Mouse (Mus musculus) neural tube, embryonic 14.5 days (tissue): ENCODE measurements at regions not wholly inside any gene's neighbourhood (a gene's known extent, or its start where the extent isn't known, plus 50 kb on each side); places are given as distances from the start of the nearest gene placed in this dataset.

Experiments
- ATAC-seq: fragments of 200-750 bp; cut with Nextera tagmentation; 2 replicates; pipeline ENCODE4 v1.8.0; 2017; ENCODE audit warnings: low read depth, mild to moderate bottlenecking, moderate TSS enrichment, moderate library complexity
- H3K27ac ChIP-seq: fragments of 300-500 bp; sonication (generic); 2 replicates; pipeline ENCODE4 v1.5.1; 2014; ENCODE audit warnings: low read depth, mild to moderate bottlenecking, control low read depth, low read length, moderate library complexity, mixed read lengths
- H3K27me3 ChIP-seq: fragments of 300-500 bp; sonication (generic); 2 replicates; pipeline ENCODE4 v1.6.1; 2014; ENCODE audit warnings: low read length; ENCODE audit not compliant: control insufficient read depth, insufficient read depth
- H3K36me3 ChIP-seq: fragments of 300-500 bp; sonication (generic); 2 replicates; pipeline ENCODE4 v1.6.1; 2014; ENCODE audit warnings: low read length, mixed read lengths; ENCODE audit not compliant: control insufficient read depth, insufficient read depth
- H3K4me1 ChIP-seq: fragments of 300-500 bp; sonication (generic); 2 replicates; pipeline ENCODE4 v1.6.1; 2014; ENCODE audit warnings: low read length; ENCODE audit not compliant: control insufficient read depth, insufficient read depth
- H3K4me2 ChIP-seq: fragments of 300-500 bp; sonication (generic); 2 replicates; pipeline ENCODE4 v1.6.1; 2014; ENCODE audit warnings: mild to moderate bottlenecking, low read depth, low read length, control low read depth
- H3K4me3 ChIP-seq: fragments of 300-500 bp; sonication (generic); 2 replicates; pipeline ENCODE4 v1.5.1; 2014; ENCODE audit warnings: low read depth, low read length, control low read depth, mixed read lengths
- H3K9ac ChIP-seq: fragments of 300-500 bp; sonication (generic); replicated peaks from 2 replicates; pipeline ENCODE4 v1.6.1; 2014; ENCODE audit warnings: low read depth, mild to moderate bottlenecking, control low read depth, low read length, mixed read lengths
- H3K9me3 ChIP-seq: fragments of 300-500 bp; sonication (generic); 2 replicates; pipeline ENCODE4 v1.6.1; 2016; ENCODE audit warnings: low read length; ENCODE audit not compliant: control insufficient read depth
- WGBS: fragments of 180-500 bp; shearing (Covaris S2); extraction: QIAGEN DNeasy Blood & Tissue Kit; methylation state at CpG from one replicate; pipeline ENCODE4 v1.1.7; 2014; 5-methylcytosine and 5-hydroxymethylcytosine counted together

- Histone ChIP-seq H3K9ac (no peak overlapping the region), H3K27ac (no peak overlapping the region), H3K9me3 (no peaks in the 10 kb centered on the region), H3K4me3 (no peak overlapping the region), H3K36me3 (no peaks in the 10 kb centered on the region), H3K27me3 (no peaks in the 10 kb centered on the region), H3K4me2 (no peak overlapping the region), H3K4me1 (no peaks in the 10 kb centered on the region)
- 95% methylated on average over 3 of the region's 3 CpGs for WGBS
- ATAC-seq, result no peak
Observed at GRCm38 (mm10) chr10:99609420-99609819, 150.0 kb downstream of the Csl start.

GRCm38 (mm10) chr10:99610890-99611289, 148.6 kb downstream of the Csl start:
- ATAC-seq, result no peak
- WGBS, result 94% methylated on average over 4 of the region's 4 CpGs
- no peak overlapping the region for H3K4me3 ChIP-seq
- no peak overlapping the region for H3K27ac ChIP-seq
- no peaks in the 10 kb centered on the region for H3K9me3 ChIP-seq
- no peak overlapping the region for H3K4me2 ChIP-seq
- H3K27me3 ChIP-seq, result no peaks in the 10 kb centered on the region
- no peaks in the 10 kb centered on the region for H3K4me1 ChIP-seq
- no peak overlapping the region for H3K9ac ChIP-seq
- H3K36me3 ChIP-seq, result no peaks in the 10 kb centered on the region

GRCm38 (mm10) chr10:99614392-99615249, 144.8 kb downstream of the Csl start:
- Histone ChIP-seq H3K9ac (no peak overlapping the region), H3K9me3 (no peaks in the 10 kb centered on the region), H3K4me2 (no peak overlapping the region), H3K27ac (no peak overlapping the region), H3K4me1 (no peaks in the 10 kb centered on the region), H3K27me3 (no peaks in the 10 kb centered on the region), H3K36me3 (no peaks in the 10 kb centered on the region), H3K4me3 (no peak overlapping the region)
- WGBS, result 12% methylated on average over 7 of the region's 7 CpGs
- no peak for ATAC-seq

- H3K36me3 ChIP-seq, result no peaks in the 10 kb centered on the region
- WGBS, result 81% methylated on average over 8 of the region's 8 CpGs
- no peak overlapping the region for H3K9ac ChIP-seq
- H3K4me2 ChIP-seq, result no peak overlapping the region
- H3K4me1 ChIP-seq, result no peaks in the 10 kb centered on the region
- no peaks in the 10 kb centered on the region for H3K27me3 ChIP-seq
- H3K27ac ChIP-seq, result no peak overlapping the region
- H3K9me3 ChIP-seq, result no peaks in the 10 kb centered on the region
- no peak for ATAC-seq
- no peak overlapping the region for H3K4me3 ChIP-seq
Observed at GRCm38 (mm10) chr10:99615371-99615770, 144.1 kb downstream of the Csl start.

GRCm38 (mm10) chr10:99615779-99616178, 143.7 kb downstream of the Csl start:
- WGBS, result 9% methylated on average over 6 of the region's 6 CpGs
- H3K9ac ChIP-seq, result no peak overlapping the region
- no peak overlapping the region for H3K4me2 ChIP-seq
- H3K27ac ChIP-seq, result no peak overlapping the region
- peak; percentile 77 for ATAC-seq
- H3K27me3 ChIP-seq, result no peaks in the 10 kb centered on the region
- H3K9me3 ChIP-seq, result no peaks in the 10 kb centered on the region
- no peaks in the 10 kb centered on the region for H3K4me1 ChIP-seq
- H3K4me3 ChIP-seq, result no peak overlapping the region
- no peaks in the 10 kb centered on the region for H3K36me3 ChIP-seq

GRCm38 (mm10) chr10:99617623-99618022, 141.8 kb downstream of the Csl start:
- Histone ChIP-seq H3K27me3 (no peaks in the 10 kb centered on the region), H3K27ac (no peak overlapping the region), H3K4me2 (no peak overlapping the region), H3K4me3 (no peak overlapping the region), H3K4me1 (no peaks in the 10 kb centered on the region), H3K9ac (no peak overlapping the region), H3K36me3 (no peaks in the 10 kb centered on the region), H3K9me3 (no peaks in the 10 kb centered on the region)
- 82% methylated on average over 3 of the region's 3 CpGs for WGBS
- no peak for ATAC-seq

- no peak overlapping the region for H3K4me2 ChIP-seq
- no peaks in the 10 kb centered on the region for H3K4me1 ChIP-seq
- H3K9ac ChIP-seq, result no peak overlapping the region
- WGBS, result 45% methylated on average over 18 of the region's 18 CpGs
- ATAC-seq, result peak; percentile 58
- H3K4me3 ChIP-seq, result no peak overlapping the region
- H3K27ac ChIP-seq, result no peak overlapping the region
- no peaks in the 10 kb centered on the region for H3K36me3 ChIP-seq
- H3K9me3 ChIP-seq, result no peaks in the 10 kb centered on the region
- H3K27me3 ChIP-seq, result no peaks in the 10 kb centered on the region
Observed at GRCm38 (mm10) chr10:99619421-99620151, 139.9 kb downstream of the Csl start.

GRCm38 (mm10) chr10:99620489-99620888, 139.0 kb downstream of the Csl start:
- WGBS, result 91% methylated on average over 7 of the region's 7 CpGs
- Histone ChIP-seq H3K4me1 (no peaks in the 10 kb centered on the region), H3K9me3 (no peaks in the 10 kb centered on the region), H3K4me2 (no peak overlapping the region), H3K27ac (no peak overlapping the region), H3K27me3 (no peaks in the 10 kb centered on the region), H3K9ac (no peak overlapping the region), H3K4me3 (no peak overlapping the region), H3K36me3 (no peaks in the 10 kb centered on the region)
- no peak for ATAC-seq

- no peak for ATAC-seq
- Histone ChIP-seq H3K9me3 (no peaks in the 10 kb centered on the region), H3K27ac (no peak overlapping the region), H3K36me3 (no peaks in the 10 kb centered on the region), H3K4me1 (no peaks in the 10 kb centered on the region), H3K4me3 (no peak overlapping the region), H3K27me3 (no peaks in the 10 kb centered on the region), H3K4me2 (no peak overlapping the region), H3K9ac (no peak overlapping the region)
- 84% methylated on average over 6 of the region's 6 CpGs for WGBS
Observed at GRCm38 (mm10) chr10:99627355-99627754, 132.1 kb downstream of the Csl start.
